Mouse (Mus musculus): ENCODE measurements around the gene Gm340. TPM values are rescaled to one million over a fixed set of nuclear protein-coding genes. Genes with fewer than 3 reads are reported as not detected.
A peak's percentile ranks its signal among the peaks of the same experiment; 100 is the strongest.

Gene Gm340
- total and polyA plus RNA-seq, 3 experiments = 0.68 to 9.9 (median 8.8) TPM

DNA sequence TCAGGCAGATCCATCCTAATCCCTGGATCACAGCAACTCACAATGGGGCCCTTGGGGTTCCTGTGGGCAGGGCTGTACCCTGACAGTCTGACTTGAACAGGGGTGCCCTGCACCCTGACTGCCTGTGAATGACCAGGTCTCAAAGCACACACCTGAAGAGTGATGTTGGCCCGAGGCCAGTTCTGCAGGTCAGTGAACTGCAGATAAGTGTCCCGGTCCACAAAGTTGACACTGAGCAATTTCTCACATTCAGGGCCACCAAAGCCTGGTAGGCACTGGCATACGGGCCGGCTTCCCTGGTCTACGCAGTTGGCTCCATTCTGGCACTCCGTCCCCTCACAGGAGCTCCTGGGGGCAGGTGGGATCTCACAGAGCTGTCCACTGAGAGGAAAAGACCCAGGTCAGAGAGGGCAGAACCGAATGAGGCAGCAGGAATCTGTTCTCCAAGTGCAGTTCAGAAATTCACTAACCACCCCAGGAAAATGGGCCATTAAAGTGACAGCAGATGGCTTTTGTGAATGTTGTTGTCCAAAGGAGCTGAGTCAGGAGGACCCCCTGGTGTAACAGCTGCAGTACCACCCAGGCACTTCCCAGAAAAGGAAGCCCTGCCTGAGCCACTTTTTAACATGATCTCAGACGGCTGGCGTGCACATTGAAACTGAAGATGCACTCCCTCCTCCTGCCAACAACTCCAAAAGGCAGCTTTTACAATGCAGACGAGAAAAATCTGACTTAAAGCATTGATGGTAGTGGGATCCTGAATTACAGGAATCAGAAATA is 24.2 kb downstream of the Gm340 start:
- Histone ChIP-seq H3K36me3 (ENCODE audit: control insufficient read depth, insufficient read depth, low read length) (no peaks in the 10 kb centered on the region), H3K27me3 (ENCODE audit: control insufficient read depth, insufficient read depth, low read length) (no peaks in the 10 kb centered on the region), H3K27ac (no peak overlapping the region), H3K79me2 (replicated peaks; ENCODE audit: control insufficient read depth, insufficient read depth, low read length) (no peaks in the 10 kb centered on the region), H3K4me3 (no peak overlapping the region), H3K9ac (ENCODE audit: low read depth, low read length) (no peak overlapping the region), H3K4me1 (ENCODE audit: control insufficient read depth, insufficient read depth, low read length) (no peaks in the 10 kb centered on the region)
- 82% methylated on average over 10 of the region's 10 CpGs for WGBS
- intact Hi-C loops (cut with DNase I) = no loop called here
- no peak for DNase-seq
- TF ChIP-seq EP300 (IDR thresholded peaks at IDR 0.05; ENCODE audit: insufficient read depth, low read depth, low read length) (no peak), POLR2A (IDR thresholded peaks at IDR 0.05; ENCODE audit: insufficient read depth, low read depth, low read length) (no peak), CTCF (IDR thresholded peaks at IDR 0.05) (no peak)

- Histone ChIP-seq H3K4me1 (ENCODE audit: control insufficient read depth, insufficient read depth, low read length) (no peaks in the 10 kb centered on the region), H3K27me3 (ENCODE audit: control insufficient read depth, insufficient read depth, low read length) (no peaks in the 10 kb centered on the region), H3K36me3 (ENCODE audit: control insufficient read depth, insufficient read depth, low read length) (no peaks in the 10 kb centered on the region), H3K4me3 (no peak overlapping the region), H3K27ac (no peak overlapping the region), H3K9ac (ENCODE audit: low read depth, low read length) (no peak overlapping the region), H3K79me2 (replicated peaks; ENCODE audit: control insufficient read depth, insufficient read depth, low read length) (no peaks in the 10 kb centered on the region)
- DNase-seq = no peak
- TF ChIP-seq EP300 (IDR thresholded peaks at IDR 0.05; ENCODE audit: insufficient read depth, low read depth, low read length) = no peak
- no peak for TF ChIP-seq CTCF (IDR thresholded peaks at IDR 0.05)
- no peak for TF ChIP-seq POLR2A (IDR thresholded peaks at IDR 0.05; ENCODE audit: insufficient read depth, low read depth, low read length)
- whole genome bisulfite sequencing = 60% methylated on average over 6 of the region's 6 CpGs
- intact Hi-C loops (cut with DNase I) = no loop called here
Observed at GRCm38 (mm10) chr19:41611683-41612082, 29.5 kb downstream of the Gm340 start.

- peaks cover 2% of the 10 kb centered on the region; the same call in 1 of the 2 replicates for H3K4me1 ChIP-seq (ENCODE audit: control insufficient read depth, insufficient read depth, low read length)
- H3K27ac ChIP-seq = no peak overlapping the region
- H3K4me3 ChIP-seq = no peak overlapping the region
- WGBS = 55% methylated on average over 16 of the region's 16 CpGs
- intact Hi-C loops (cut with DNase I) = no loop called here
- H3K27me3 ChIP-seq (ENCODE audit: control insufficient read depth, insufficient read depth, low read length) = no peaks in the 10 kb centered on the region
- no peaks in the 10 kb centered on the region for H3K36me3 ChIP-seq (ENCODE audit: control insufficient read depth, insufficient read depth, low read length)
- TF ChIP-seq POLR2A (IDR thresholded peaks at IDR 0.05; ENCODE audit: insufficient read depth, low read depth, low read length) (no peak), CTCF (IDR thresholded peaks at IDR 0.05) (no peak), EP300 (IDR thresholded peaks at IDR 0.05; ENCODE audit: insufficient read depth, low read depth, low read length) (no peak)
- no peak for DNase-seq
- no peaks in the 10 kb centered on the region for H3K79me2 ChIP-seq (replicated peaks; ENCODE audit: control insufficient read depth, insufficient read depth, low read length)
- H3K9ac ChIP-seq (ENCODE audit: low read depth, low read length) = no peak overlapping the region
Observed at GRCm38 (mm10) chr19:41613325-41614087, 31.3 kb downstream of the Gm340 start.

DNA sequence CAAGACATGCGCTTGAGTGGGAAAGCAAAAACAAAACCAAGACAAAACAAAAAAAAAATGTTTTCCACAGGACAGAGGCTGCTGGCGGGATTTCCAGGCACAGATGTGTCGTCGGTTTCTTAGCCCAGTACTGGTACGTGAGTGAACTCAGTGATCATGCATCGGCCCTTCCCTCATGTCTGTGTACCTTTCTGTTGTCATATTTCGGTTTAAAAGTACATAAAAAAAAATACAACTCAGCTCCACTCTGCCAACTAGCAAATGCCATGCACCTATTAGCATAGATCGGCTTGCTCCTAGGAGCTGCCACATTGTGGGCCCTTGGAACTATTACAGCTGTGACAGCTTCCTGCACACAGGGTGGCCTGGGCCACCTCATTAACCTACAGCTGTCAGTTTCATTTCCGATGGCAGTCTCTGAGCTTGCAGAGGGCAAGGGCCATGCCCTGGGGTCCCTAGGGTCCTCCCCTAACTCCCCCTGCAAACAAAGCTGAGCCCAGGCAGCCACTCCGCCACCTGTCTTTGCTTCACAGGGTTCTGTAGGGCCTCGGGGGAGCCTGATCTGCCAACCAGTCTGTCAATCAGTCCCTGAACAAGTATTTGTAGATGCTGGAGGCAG is 33.5 kb downstream of the Gm340 start:
- Histone ChIP-seq H3K36me3 (ENCODE audit: control insufficient read depth, insufficient read depth, low read length) (no peaks in the 10 kb centered on the region), H3K9ac (ENCODE audit: low read depth, low read length) (no peak overlapping the region), H3K4me1 (ENCODE audit: control insufficient read depth, insufficient read depth, low read length) (peaks cover 4% of the 10 kb centered on the region; the same call in 1 of the 2 replicates), H3K4me3 (no peak overlapping the region), H3K27ac (no peak overlapping the region), H3K79me2 (replicated peaks; ENCODE audit: control insufficient read depth, insufficient read depth, low read length) (no peaks in the 10 kb centered on the region), H3K27me3 (ENCODE audit: control insufficient read depth, insufficient read depth, low read length) (no peaks in the 10 kb centered on the region)
- intact Hi-C loops (cut with DNase I) = no loop called here
- peak in 1 of 2 experiments; percentile 14 for DNase-seq
- WGBS = 60% methylated on average over 11 of the region's 11 CpGs
- TF ChIP-seq EP300 (IDR thresholded peaks at IDR 0.05; ENCODE audit: insufficient read depth, low read depth, low read length) = no peak
- TF ChIP-seq POLR2A (IDR thresholded peaks at IDR 0.05; ENCODE audit: insufficient read depth, low read depth, low read length) = no peak

DNA sequence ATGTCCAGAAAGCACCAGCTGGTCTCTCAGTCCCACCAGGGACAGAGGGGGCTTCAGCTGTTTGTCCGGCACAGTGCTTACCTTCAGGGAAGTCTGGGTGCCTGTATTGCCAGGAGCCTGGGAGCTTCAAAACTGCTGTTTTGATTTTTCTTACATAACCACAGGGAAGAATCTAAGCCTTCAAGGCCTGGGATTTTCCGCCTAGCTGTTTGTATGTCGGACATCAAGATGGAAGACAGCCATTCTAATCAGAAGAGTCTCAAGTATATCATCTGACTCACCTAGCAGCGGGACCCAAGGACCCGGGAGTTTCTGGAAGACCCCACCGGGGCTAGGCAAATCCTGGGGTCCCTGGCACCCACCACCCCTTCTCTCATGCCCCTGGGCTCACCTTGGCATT is 34.1 kb downstream of the Gm340 start:
- Histone ChIP-seq H3K36me3 (ENCODE audit: control insufficient read depth, insufficient read depth, low read length) (no peaks in the 10 kb centered on the region), H3K27me3 (ENCODE audit: control insufficient read depth, insufficient read depth, low read length) (no peaks in the 10 kb centered on the region), H3K27ac (no peak overlapping the region), H3K9ac (ENCODE audit: low read depth, low read length) (no peak overlapping the region), H3K79me2 (replicated peaks; ENCODE audit: control insufficient read depth, insufficient read depth, low read length) (no peaks in the 10 kb centered on the region), H3K4me1 (ENCODE audit: control insufficient read depth, insufficient read depth, low read length) (peaks cover 4% of the 10 kb centered on the region; the same call in 1 of the 2 replicates), H3K4me3 (no peak overlapping the region)
- DNase-seq = no peak
- TF ChIP-seq EP300 (IDR thresholded peaks at IDR 0.05; ENCODE audit: insufficient read depth, low read depth, low read length) = no peak
- no peak for TF ChIP-seq CTCF (IDR thresholded peaks at IDR 0.05)
- no peak for TF ChIP-seq POLR2A (IDR thresholded peaks at IDR 0.05; ENCODE audit: insufficient read depth, low read depth, low read length)
- WGBS = 83% methylated on average over 6 of the region's 6 CpGs
- intact Hi-C loops (cut with DNase I) = no loop called here
